Mouse (Mus musculus) lung, embryonic 16.5 days (tissue): ENCODE data around the gene Fga. TPM values are rescaled to one million over a fixed set of nuclear protein-coding genes. Genes with fewer than 3 reads are reported as not detected.
A peak's percentile ranks its signal among the peaks of the same experiment; 100 is the strongest.

Experiments
- ATAC-seq: fragments of 200-750 bp; cut with Nextera tagmentation; 2 replicates; pipeline ENCODE4 v1.8.0; 2017; ENCODE audit warnings: low read depth, mild to moderate bottlenecking, moderate library complexity
- H3K27ac ChIP-seq: fragments of 300-500 bp; sonication (generic); 2 replicates; pipeline ENCODE4 v1.5.1; 2014; ENCODE audit warnings: mild to moderate bottlenecking, control low read depth, low read length
- H3K27me3 ChIP-seq: fragments of 300-500 bp; sonication (generic); 2 replicates; pipeline ENCODE4 v1.6.1; 2014; ENCODE audit warnings: low read depth, low read length, mixed read lengths; ENCODE audit not compliant: control insufficient read depth, insufficient read depth
- H3K36me3 ChIP-seq: fragments of 300-500 bp; sonication (generic); 2 replicates; pipeline ENCODE4 v1.6.1; 2014; ENCODE audit warnings: low read length; ENCODE audit not compliant: control insufficient read depth, insufficient read depth
- H3K4me1 ChIP-seq: fragments of 300-500 bp; sonication (generic); replicated peaks from 2 replicates; pipeline ENCODE4 v1.6.1; 2014; ENCODE audit warnings: low read length, mixed read lengths; ENCODE audit not compliant: control insufficient read depth, insufficient read depth
- H3K4me2 ChIP-seq: fragments of 300-500 bp; sonication (generic); 2 replicates; pipeline ENCODE4 v1.6.1; 2014; ENCODE audit warnings: low read depth, low read length, control low read depth
- H3K4me3 ChIP-seq: fragments of 300-500 bp; sonication (generic); 2 replicates; pipeline ENCODE4 v1.5.1; 2014; ENCODE audit warnings: mild to moderate bottlenecking, low read length, control low read depth
- H3K9ac ChIP-seq: fragments of 300-500 bp; sonication (generic); 2 replicates; pipeline ENCODE4 v1.6.1; 2014; ENCODE audit warnings: low read length, control low read depth
- H3K9me3 ChIP-seq: fragments of 300-500 bp; sonication (generic); 2 replicates; pipeline ENCODE4 v1.6.1; 2016; ENCODE audit warnings: low read length; ENCODE audit not compliant: control insufficient read depth
- WGBS: fragments of 180-500 bp; shearing (Covaris S2); extraction: QIAGEN DNeasy Blood & Tissue Kit; methylation state at CpG from one replicate; pipeline ENCODE4 v1.1.7; 2014; 5-methylcytosine and 5-hydroxymethylcytosine counted together
- polyA plus RNA-seq: library from polyadenylated mRNA; unstranded; fragments of >200 nt; fragmentation: Nextera tagmentation; extraction: Ambion mirVana; gene quantifications from 2 replicates; pipeline ENCODE4 v1.2.1, GENCODE M21; 2015

The Fga gene
- polyA plus RNA-seq, 1 experiment from 2014 or later = 1.9 TPM

DNA sequence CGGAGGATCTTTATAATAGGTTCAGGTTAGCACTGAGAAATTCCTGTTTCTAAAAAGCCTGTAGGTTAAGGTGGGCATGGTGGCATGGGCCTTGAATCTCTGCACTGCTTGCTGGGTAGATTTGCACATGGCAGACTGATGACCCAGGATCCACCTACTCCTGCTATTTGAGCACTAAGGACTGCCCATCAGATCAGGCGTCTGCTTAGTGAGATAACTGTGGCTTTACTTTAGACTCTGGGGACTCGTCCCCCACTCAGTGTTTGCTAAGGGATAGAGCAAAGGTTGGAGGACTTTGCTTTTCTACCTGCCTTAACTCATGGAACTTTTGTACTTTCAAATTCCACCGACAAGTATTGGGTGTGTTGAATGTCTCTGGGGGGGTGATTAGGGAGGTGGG lies 13.8 kb downstream of the Fga start:
- H3K36me3 ChIP-seq = no peaks in the 10 kb centered on the region
- H3K9ac ChIP-seq = no peak overlapping the region
- H3K27ac ChIP-seq = no peak overlapping the region
- no peaks in the 10 kb centered on the region for H3K27me3 ChIP-seq
- H3K4me3 ChIP-seq = no peak overlapping the region
- no peaks in the 10 kb centered on the region for H3K9me3 ChIP-seq
- no peaks in the 10 kb centered on the region for H3K4me1 ChIP-seq
- 56% methylated on average over 4 of the region's 4 CpGs for whole genome bisulfite sequencing
- no peak for ATAC-seq
- H3K4me2 ChIP-seq = no peak overlapping the region

DNA sequence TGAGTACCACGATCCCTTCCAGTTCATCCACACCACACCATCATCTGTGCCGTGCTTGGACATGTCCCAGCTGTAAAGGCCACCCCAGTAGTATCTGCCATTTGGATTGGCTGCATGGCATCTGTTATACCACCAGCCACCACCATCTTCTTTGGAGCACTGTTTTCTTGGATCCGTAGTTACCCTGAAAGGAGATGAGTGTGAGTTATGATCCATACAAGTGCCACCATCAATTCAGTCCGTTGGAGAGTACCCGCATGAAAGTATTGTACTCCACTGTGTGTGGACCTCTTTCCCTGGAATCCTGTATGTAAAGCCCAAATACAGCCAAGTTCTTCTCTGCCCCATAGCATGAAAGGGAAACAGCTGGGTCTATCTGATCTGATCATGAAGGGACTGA lies 16.6 kb downstream of the Fga start:
- WGBS = 80% methylated on average over 5 of the region's 5 CpGs
- H3K27me3 ChIP-seq = no peaks in the 10 kb centered on the region
- no peak overlapping the region for H3K27ac ChIP-seq
- H3K36me3 ChIP-seq = no peaks in the 10 kb centered on the region
- no peaks in the 10 kb centered on the region for H3K4me1 ChIP-seq
- H3K9ac ChIP-seq = no peak overlapping the region
- no peak overlapping the region for H3K4me2 ChIP-seq
- no peaks in the 10 kb centered on the region for H3K9me3 ChIP-seq
- H3K4me3 ChIP-seq = no peak overlapping the region
- ATAC-seq = no peak

DNA sequence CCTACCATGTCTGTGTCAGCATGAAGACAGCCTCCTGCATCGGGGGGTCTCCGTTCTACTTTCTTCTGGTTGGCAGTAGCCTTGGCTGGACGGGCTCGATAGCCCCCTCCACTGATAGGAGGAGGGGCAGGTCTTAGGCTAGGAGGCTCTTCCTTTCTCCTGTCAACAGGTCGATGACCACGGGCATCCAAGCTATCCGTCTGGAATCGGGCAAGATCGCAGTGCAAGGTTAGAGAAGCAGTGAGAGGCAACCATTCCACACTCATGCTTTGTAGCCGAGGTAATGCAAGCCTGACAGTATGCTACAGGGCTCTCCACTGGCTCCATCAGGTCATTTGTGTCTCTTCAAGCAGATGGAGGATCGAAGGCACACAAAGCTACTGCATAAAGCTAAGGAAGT lies 20.8 kb downstream of the Fga start:
- Histone ChIP-seq H3K27me3 (no peaks in the 10 kb centered on the region), H3K4me2 (no peak overlapping the region), H3K9ac (no peak overlapping the region), H3K36me3 (no peaks in the 10 kb centered on the region), H3K4me1 (no peaks in the 10 kb centered on the region), H3K27ac (no peak overlapping the region), H3K9me3 (no peaks in the 10 kb centered on the region), H3K4me3 (no peak overlapping the region)
- no peak for ATAC-seq
- WGBS = 82% methylated on average over 11 of the region's 11 CpGs

DNA sequence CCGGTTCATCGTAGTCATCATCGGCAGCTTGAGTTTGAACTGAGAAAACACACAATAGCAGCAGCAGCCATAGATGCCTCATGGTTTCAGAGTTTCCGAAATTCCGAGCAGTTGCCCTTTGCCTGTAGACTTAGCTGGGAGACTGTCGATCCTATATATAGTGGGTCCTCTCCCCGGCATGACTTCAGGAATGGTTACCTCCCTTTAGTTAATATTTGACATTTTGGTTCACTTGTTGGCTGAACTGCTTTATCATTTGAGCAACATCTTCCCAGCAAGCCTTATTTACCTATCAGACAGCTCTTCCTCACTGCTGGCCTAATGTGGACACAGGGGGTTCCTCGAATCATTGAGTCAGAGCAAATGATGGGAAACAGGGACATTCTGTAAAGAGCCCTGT lies 23.8 kb downstream of the Fga start, which contains the start of gene Fgb:
Gene Fgb (minus strand): TSS at position 184 of the 400 bp plus-strand sequence.
- ATAC-seq = no peak

DNA sequence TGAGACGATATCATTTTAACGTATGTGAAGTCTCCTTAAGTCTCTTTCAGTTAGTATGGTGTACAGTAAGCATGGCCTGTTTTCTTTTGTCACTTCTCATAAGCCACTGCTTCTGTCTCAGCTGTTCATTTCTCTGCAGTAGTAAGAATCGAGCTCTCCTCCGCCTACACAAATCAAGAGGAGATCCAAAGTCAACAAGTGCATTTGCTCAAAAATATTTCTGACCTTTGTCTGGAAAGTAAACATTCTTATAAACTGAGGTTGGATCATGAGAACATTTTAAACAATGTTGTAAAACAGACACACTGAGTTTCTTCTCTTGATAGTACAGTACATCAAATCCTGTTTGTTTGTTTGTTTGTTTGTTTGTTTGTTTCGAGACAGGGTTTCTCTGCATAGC lies 24.8 kb downstream of the Fga start:
- no peak for ATAC-seq
- WGBS = 60% methylated on average over 5 of the region's 5 CpGs

More for the DNA sequence above, 23.8 kb downstream of the Fga start, which contains the start of gene Fgb:
- Histone ChIP-seq H3K27me3 (no peaks in the 10 kb centered on the region), H3K9ac (no peak within 1 kb of the TSS), H3K27ac (no peak within 1 kb of the TSS), H3K4me1 (no peaks in the 10 kb centered on the region), H3K36me3 (no peaks in the 10 kb centered on the region), H3K4me2 (no peak within 1 kb of the TSS), H3K9me3 (no peaks in the 10 kb centered on the region), H3K4me3 (no peak within 1 kb of the TSS)
- WGBS = 78% methylated on average over 8 of the region's 8 CpGs

DNA sequence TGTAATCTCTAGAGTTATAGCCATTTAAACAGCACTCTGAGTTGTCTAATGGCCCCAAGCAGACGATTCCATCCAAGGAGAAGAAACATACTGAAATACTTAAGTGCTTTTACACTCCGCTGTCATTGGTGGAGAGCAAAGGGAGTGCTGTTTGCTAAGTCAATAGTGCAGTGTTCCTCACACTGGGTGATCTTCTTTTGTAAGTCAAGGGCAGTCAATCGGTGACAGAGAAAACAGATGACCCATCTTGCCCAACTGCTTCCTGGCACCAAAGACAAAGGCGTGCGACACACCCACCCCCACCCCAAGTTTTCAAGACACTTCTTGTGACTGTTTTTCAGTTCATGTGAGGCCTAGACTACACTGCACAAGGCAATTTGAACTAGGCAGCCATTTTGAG lies 26.2 kb downstream of the Fga start:
- Histone ChIP-seq H3K9ac (no peak overlapping the region), H3K27ac (no peak overlapping the region), H3K4me1 (peaks cover 7% of the 10 kb centered on the region), H3K4me3 (no peak overlapping the region), H3K36me3 (no peaks in the 10 kb centered on the region), H3K4me2 (no peak overlapping the region), H3K9me3 (no peaks in the 10 kb centered on the region), H3K27me3 (no peaks in the 10 kb centered on the region)
- ATAC-seq = no peak
- 73% methylated on average over 5 of the region's 5 CpGs for WGBS

More for the DNA sequence above, 24.8 kb downstream of the Fga start:
- Histone ChIP-seq H3K36me3 (no peaks in the 10 kb centered on the region), H3K4me2 (no peak overlapping the region), H3K9ac (no peak overlapping the region), H3K4me3 (no peak overlapping the region), H3K9me3 (no peaks in the 10 kb centered on the region), H3K27me3 (no peaks in the 10 kb centered on the region), H3K4me1 (no peaks in the 10 kb centered on the region), H3K27ac (no peak overlapping the region)

DNA sequence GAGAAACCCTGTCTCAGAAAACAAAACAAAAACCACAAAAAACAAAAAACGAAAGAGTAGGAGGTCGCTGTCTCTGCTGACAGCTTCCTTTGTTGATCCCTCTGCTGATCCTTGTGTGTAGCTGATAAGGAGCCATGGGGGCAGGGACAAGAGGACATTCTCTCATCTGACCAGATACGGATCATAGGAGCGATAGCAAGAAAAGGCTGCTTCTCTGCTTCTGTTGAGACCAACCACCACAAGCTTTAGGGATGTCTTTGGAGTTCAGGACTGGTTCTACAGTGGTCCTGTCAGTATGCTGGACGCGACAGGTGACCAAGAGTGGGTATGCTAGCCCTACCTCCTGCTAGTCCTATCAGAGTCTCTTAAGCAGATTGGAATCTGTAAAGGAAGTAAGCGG lies 27.2 kb downstream of the Fga start:
- 82% methylated on average over 7 of the region's 7 CpGs for WGBS
- ATAC-seq = no peak
- no peak overlapping the region for H3K4me2 ChIP-seq
- no peaks in the 10 kb centered on the region for H3K27me3 ChIP-seq
- H3K27ac ChIP-seq = no peak overlapping the region
- H3K9me3 ChIP-seq = no peaks in the 10 kb centered on the region
- H3K36me3 ChIP-seq = no peaks in the 10 kb centered on the region; the same call in 1 of the 2 replicates
- no peak overlapping the region for H3K4me3 ChIP-seq
- H3K9ac ChIP-seq = no peak overlapping the region
- peaks cover 7% of the 10 kb centered on the region for H3K4me1 ChIP-seq

DNA sequence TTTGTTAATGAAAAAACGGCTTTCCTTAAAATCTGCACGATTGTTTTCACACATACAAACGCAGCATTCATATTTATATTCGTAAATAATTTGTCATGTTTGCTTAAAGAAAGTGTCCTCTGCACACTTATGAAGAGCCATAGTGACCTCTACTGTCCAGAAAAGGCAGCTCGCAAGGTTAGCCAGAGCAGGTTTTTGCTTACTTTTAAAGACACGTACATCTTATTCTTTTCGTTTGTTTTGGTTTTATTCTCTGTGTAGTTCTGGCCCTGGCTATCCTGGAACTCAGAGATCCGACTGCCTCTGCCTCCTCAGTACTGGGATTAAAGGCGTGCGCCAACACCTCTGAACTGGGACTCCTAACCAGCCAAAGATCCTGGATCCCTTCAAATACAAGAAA lies 27.9 kb downstream of the Fga start:
- H3K9me3 ChIP-seq = no peaks in the 10 kb centered on the region
- no peak for ATAC-seq
- 25% methylated on average over 10 of the region's 10 CpGs for WGBS
- H3K4me2 ChIP-seq = no peak overlapping the region
- H3K36me3 ChIP-seq = peaks cover 2% of the 10 kb centered on the region
- no peak overlapping the region for H3K4me3 ChIP-seq
- peaks cover 7% of the 10 kb centered on the region for H3K4me1 ChIP-seq
- H3K27ac ChIP-seq = no peak overlapping the region
- H3K27me3 ChIP-seq = no peaks in the 10 kb centered on the region
- H3K9ac ChIP-seq = 0 out of 2 replicates have a peak overlapping the region, but pooled peaks have one; percentile 26

DNA sequence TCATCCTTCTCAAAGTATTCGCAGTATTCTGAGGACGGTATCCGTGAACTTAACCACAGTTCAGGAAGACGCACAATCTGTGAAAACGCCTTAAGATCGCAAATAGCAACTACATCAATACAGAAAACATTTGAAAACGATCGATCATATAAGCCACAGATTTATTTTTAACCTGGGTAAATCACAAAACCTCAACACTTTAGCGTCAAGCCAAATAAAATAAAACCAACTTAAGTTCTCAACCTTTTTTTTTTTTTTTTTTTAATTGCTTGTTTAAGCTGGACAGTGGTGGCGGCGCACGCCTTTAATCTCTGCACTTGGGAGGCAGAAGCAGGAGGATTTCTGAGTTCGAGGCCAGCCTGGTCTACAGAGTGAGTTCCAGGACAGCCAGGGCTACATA lies 28.9 kb downstream of the Fga start:
- ATAC-seq = no peak
- WGBS = 28% methylated on average over 13 of the region's 13 CpGs
- H3K9me3 ChIP-seq = no peaks in the 10 kb centered on the region
- H3K9ac ChIP-seq = peak overlapping the region; percentile 57
- H3K36me3 ChIP-seq = peaks cover 11% of the 10 kb centered on the region
- H3K4me2 ChIP-seq = peak overlapping the region; percentile 49
- H3K27me3 ChIP-seq = no peaks in the 10 kb centered on the region
- no peak overlapping the region for H3K27ac ChIP-seq
- peak overlapping the region; percentile 88 for H3K4me3 ChIP-seq
- peaks cover 7% of the 10 kb centered on the region for H3K4me1 ChIP-seq
